Mouse (Mus musculus): ENCODE data around the gene Cdk5. TPM values are rescaled to one million over a fixed set of nuclear protein-coding genes. Genes with fewer than 3 reads are reported as not detected.

The Cdk5 gene
- polyA plus RNA-seq (2016; fragmentation: Nextera tagmentation; extraction: Ambion mirVana): 32.0 and 35.9 TPM in 2 replicates

GRCm38 (mm10) chr5:24423129-24424003, at the start of gene Cdk5, which contains the start of gene Slc4a2:
Gene Cdk5 (minus strand): TSS chr5:24423530.
Gene Slc4a2 (plus strand): TSS chr5:24423837.
- peak within 1 kb of the TSS; percentile 80 for H3K4me2 ChIP-seq
- no peaks in the 10 kb centered on the region for H3K27me3 ChIP-seq (replicated peaks)
- H3K4me3 ChIP-seq: peak within 1 kb of the TSS; percentile 76
- H3K9me3 ChIP-seq (replicated peaks): no peaks in the 10 kb centered on the region
- peak within 1 kb of the TSS; percentile 85 for H3K9ac ChIP-seq
- peak; percentile 93 for ATAC-seq (ENCODE audit: insufficient number of reproducible peaks, low FRiP score)
- H3K27ac ChIP-seq (ENCODE audit: poor library complexity, severe bottlenecking): peak within 1 kb of the TSS; percentile 97
- peaks cover 21% of the 10 kb centered on the region for H3K36me3 ChIP-seq
- WGBS: under 1% methylated on average over 46 of the region's 46 CpGs
- H3K4me1 ChIP-seq (replicated peaks): peaks cover 42% of the 10 kb centered on the region

- Histone ChIP-seq H3K27ac (ENCODE audit: poor library complexity, severe bottlenecking) (no peak overlapping the region), H3K9ac (no peak overlapping the region), H3K27me3 (replicated peaks) (peaks cover 6% of the 10 kb centered on the region; the same call in 1 of the 2 replicates), H3K9me3 (replicated peaks) (no peaks in the 10 kb centered on the region), H3K4me1 (replicated peaks) (peaks cover 56% of the 10 kb centered on the region), H3K36me3 (no peaks in the 10 kb centered on the region), H3K4me2 (no peak overlapping the region), H3K4me3 (no peak overlapping the region)
- 8% methylated on average over 5 of the region's 5 CpGs for WGBS
- ATAC-seq (ENCODE audit: insufficient number of reproducible peaks, low FRiP score): no peak; the same call in 1 of the 2 replicates
Measured at GRCm38 (mm10) chr5:24470600-24470999, 47.3 kb upstream of the Cdk5 start.

- no peaks in the 10 kb centered on the region for H3K9me3 ChIP-seq (replicated peaks)
- 65% methylated on average over 12 of the region's 12 CpGs for WGBS
- no peak overlapping the region for H3K9ac ChIP-seq
- peaks cover under 1% of the 10 kb centered on the region for H3K36me3 ChIP-seq
- no peak for ATAC-seq (ENCODE audit: insufficient number of reproducible peaks, low FRiP score)
- H3K4me1 ChIP-seq (replicated peaks): peaks cover 33% of the 10 kb centered on the region
- no peaks in the 10 kb centered on the region for H3K27me3 ChIP-seq (replicated peaks)
- no peak overlapping the region for H3K27ac ChIP-seq (ENCODE audit: poor library complexity, severe bottlenecking)
- no peak overlapping the region for H3K4me2 ChIP-seq
- H3K4me3 ChIP-seq: no peak overlapping the region
Measured at GRCm38 (mm10) chr5:24466762-24467161, 43.4 kb upstream of the Cdk5 start.

GRCm38 (mm10) chr5:24455613-24456012, 32.3 kb upstream of the Cdk5 start:
- Histone ChIP-seq H3K4me2 (peak overlapping the region; percentile 19), H3K4me1 (replicated peaks) (peaks cover 43% of the 10 kb centered on the region)
- 66% methylated on average over 7 of the region's 7 CpGs for WGBS

GRCm38 (mm10) chr5:24455076-24455475, 31.7 kb upstream of the Cdk5 start:
- Histone ChIP-seq H3K4me2 (peak overlapping the region; percentile 19; the same call in 1 of the 2 replicates), H3K9ac (no peak overlapping the region), H3K36me3 (peaks cover 16% of the 10 kb centered on the region), H3K9me3 (replicated peaks) (no peaks in the 10 kb centered on the region), H3K4me1 (replicated peaks) (peaks cover 43% of the 10 kb centered on the region), H3K4me3 (no peak overlapping the region), H3K27ac (ENCODE audit: poor library complexity, severe bottlenecking) (peak overlapping the region; percentile 63), H3K27me3 (replicated peaks) (no peaks in the 10 kb centered on the region)
- ATAC-seq (ENCODE audit: insufficient number of reproducible peaks, low FRiP score): no peak
- 59% methylated on average over 3 of the region's 3 CpGs for WGBS

More at GRCm38 (mm10) chr5:24455613-24456012, 32.3 kb upstream of the Cdk5 start:
- Histone ChIP-seq H3K36me3 (peaks cover 19% of the 10 kb centered on the region), H3K9ac (no peak overlapping the region), H3K27me3 (replicated peaks) (no peaks in the 10 kb centered on the region), H3K4me3 (no peak overlapping the region), H3K9me3 (replicated peaks) (no peaks in the 10 kb centered on the region), H3K27ac (ENCODE audit: poor library complexity, severe bottlenecking) (peak overlapping the region; percentile 63; the same call in 1 of the 2 replicates)
- ATAC-seq (ENCODE audit: insufficient number of reproducible peaks, low FRiP score): no peak

- peaks cover 43% of the 10 kb centered on the region for H3K4me1 ChIP-seq (replicated peaks)
- peak overlapping the region; percentile 99; the same call in 1 of the 2 replicates for H3K9ac ChIP-seq
- peak overlapping the region; percentile 88 for H3K4me2 ChIP-seq
- ATAC-seq (ENCODE audit: insufficient number of reproducible peaks, low FRiP score): no peak
- H3K9me3 ChIP-seq (replicated peaks): no peaks in the 10 kb centered on the region
- 19% methylated on average over 2 of the region's 2 CpGs for WGBS
- peaks cover 16% of the 10 kb centered on the region for H3K36me3 ChIP-seq
- no peak overlapping the region for H3K27ac ChIP-seq (ENCODE audit: poor library complexity, severe bottlenecking)
- H3K4me3 ChIP-seq: peak overlapping the region; percentile 97; the same call in 1 of the 2 replicates
- no peaks in the 10 kb centered on the region for H3K27me3 ChIP-seq (replicated peaks)
Measured at GRCm38 (mm10) chr5:24453985-24454303, 30.6 kb upstream of the Cdk5 start.

- WGBS: 22% methylated on average over 5 of the region's 5 CpGs
- no peak for ATAC-seq (ENCODE audit: insufficient number of reproducible peaks, low FRiP score)
Measured at GRCm38 (mm10) chr5:24453283-24453984, 30.1 kb upstream of the Cdk5 start.

GRCm38 (mm10) chr5:24452691-24453233, 29.4 kb upstream of the Cdk5 start:
- Histone ChIP-seq H3K4me1 (replicated peaks) (peaks cover 47% of the 10 kb centered on the region), H3K4me2 (peak overlapping the region; percentile 88), H3K27me3 (replicated peaks) (no peaks in the 10 kb centered on the region), H3K36me3 (peaks cover 4% of the 10 kb centered on the region), H3K4me3 (peak overlapping the region; percentile 97), H3K27ac (ENCODE audit: poor library complexity, severe bottlenecking) (peak overlapping the region; percentile 96; the same call in 1 of the 2 replicates), H3K9ac (peak overlapping the region; percentile 99), H3K9me3 (replicated peaks) (no peaks in the 10 kb centered on the region)
- ATAC-seq (ENCODE audit: insufficient number of reproducible peaks, low FRiP score): 0 out of 2 replicates have a peak, but pooled peaks have one; percentile 7
- WGBS: 1% methylated on average over 28 of the region's 29 CpGs

More at GRCm38 (mm10) chr5:24453283-24453984, 30.1 kb upstream of the Cdk5 start:
- Histone ChIP-seq H3K27me3 (replicated peaks) (no peaks in the 10 kb centered on the region), H3K9me3 (replicated peaks) (no peaks in the 10 kb centered on the region), H3K9ac (peak overlapping the region; percentile 99), H3K4me3 (peak overlapping the region; percentile 97), H3K36me3 (peaks cover 11% of the 10 kb centered on the region), H3K27ac (ENCODE audit: poor library complexity, severe bottlenecking) (peak overlapping the region; percentile 96; the same call in 1 of the 2 replicates), H3K4me2 (peak overlapping the region; percentile 88), H3K4me1 (replicated peaks) (peaks cover 43% of the 10 kb centered on the region)

GRCm38 (mm10) chr5:24452030-24452690, 28.8 kb upstream of the Cdk5 start, which contains the start of gene Agap3:
Gene Agap3 (plus strand): TSS chr5:24452177.
- peaks cover 47% of the 10 kb centered on the region for H3K4me1 ChIP-seq (replicated peaks)
- no peak for ATAC-seq (ENCODE audit: insufficient number of reproducible peaks, low FRiP score)

GRCm38 (mm10) chr5:24451264-24452029, 28.1 kb upstream of the Cdk5 start:
- H3K4me2 ChIP-seq: peak overlapping the region; percentile 88
- peak overlapping the region; percentile 96 for H3K27ac ChIP-seq (ENCODE audit: poor library complexity, severe bottlenecking)
- peak overlapping the region; percentile 99 for H3K9ac ChIP-seq
- peak; percentile 85 for ATAC-seq (ENCODE audit: insufficient number of reproducible peaks, low FRiP score)
- H3K4me1 ChIP-seq (replicated peaks): peaks cover 46% of the 10 kb centered on the region
- H3K4me3 ChIP-seq: peak overlapping the region; percentile 97
- no peaks in the 10 kb centered on the region for H3K9me3 ChIP-seq (replicated peaks)
- no peaks in the 10 kb centered on the region for H3K27me3 ChIP-seq (replicated peaks)
- no peaks in the 10 kb centered on the region for H3K36me3 ChIP-seq
- WGBS: 1% methylated on average over 51 of the region's 66 CpGs

More at GRCm38 (mm10) chr5:24452030-24452690, 28.8 kb upstream of the Cdk5 start, which contains the start of gene Agap3:
- H3K9me3 ChIP-seq (replicated peaks): no peaks in the 10 kb centered on the region
- under 1% methylated on average over 80 of the region's 85 CpGs for WGBS
- peak within 1 kb of the TSS; percentile 96 for H3K27ac ChIP-seq (ENCODE audit: poor library complexity, severe bottlenecking)
- H3K4me2 ChIP-seq: peak within 1 kb of the TSS; percentile 88
- peak within 1 kb of the TSS; percentile 97 for H3K4me3 ChIP-seq
- H3K9ac ChIP-seq: peak within 1 kb of the TSS; percentile 99
- no peaks in the 10 kb centered on the region for H3K27me3 ChIP-seq (replicated peaks)
- no peaks in the 10 kb centered on the region for H3K36me3 ChIP-seq
